Mouse (Mus musculus): Measurements from ENCODE around the gene Gm20777. TPM values are rescaled to one million over a fixed set of nuclear protein-coding genes. Genes with fewer than 3 reads are reported as not detected.
"Not testable (repeated sequence)": the region's sequence is repeated elsewhere in the genome, so short reads cannot be mapped to it uniquely, and the experiment has no call there.

Gene Gm20777
- polyA plus RNA-seq (2015; fragmentation: Nextera tagmentation; extraction: Ambion mirVana): not detected in 2 replicates

GRCm38 (mm10) chrY:10752350-10752749 lies at the start of gene Gm20777:
Gene Gm20777 (minus strand): TSS chrY:10752450.
- H3K9me3 ChIP-seq; H3K27ac ChIP-seq; H3K4me3 ChIP-seq; ATAC-seq (ENCODE audit: insufficient number of reproducible peaks, insufficient read depth, low FRiP score, low TSS enrichment, low read depth); H3K4me2 ChIP-seq; H3K9ac ChIP-seq; H3K27me3 ChIP-seq; H3K4me1 ChIP-seq; H3K36me3 ChIP-seq: not testable (repeated sequence)

GRCm38 (mm10) chrY:10709551-10709950 lies 42.7 kb downstream of the Gm20777 start:
- H3K4me2 ChIP-seq, H3K4me3 ChIP-seq: not testable (repeated sequence)
- WGBS: no CpG with 5 or more reads among the region's 5 CpGs

GRCm38 (mm10) chrY:10708761-10709160 lies 43.5 kb downstream of the Gm20777 start:
- ATAC-seq (ENCODE audit: insufficient number of reproducible peaks, insufficient read depth, low FRiP score, low TSS enrichment, low read depth); H3K4me3 ChIP-seq; H3K27me3 ChIP-seq; H3K27ac ChIP-seq; H3K36me3 ChIP-seq; H3K4me2 ChIP-seq; H3K4me1 ChIP-seq; H3K9me3 ChIP-seq; H3K9ac ChIP-seq: not testable (repeated sequence)
- 94% methylated on average over 30 of the region's 30 CpGs for WGBS

More at GRCm38 (mm10) chrY:10709551-10709950, 42.7 kb downstream of the Gm20777 start:
- not testable (repeated sequence) for H3K36me3 ChIP-seq; ATAC-seq (ENCODE audit: insufficient number of reproducible peaks, insufficient read depth, low FRiP score, low TSS enrichment, low read depth); H3K27me3 ChIP-seq; H3K27ac ChIP-seq; H3K9ac ChIP-seq; H3K9me3 ChIP-seq; H3K4me1 ChIP-seq

GRCm38 (mm10) chrY:10708226-10708625 lies 44.0 kb downstream of the Gm20777 start:
- not testable (repeated sequence) for H3K27me3 ChIP-seq; H3K36me3 ChIP-seq; H3K4me1 ChIP-seq; H3K4me2 ChIP-seq; H3K4me3 ChIP-seq; H3K9me3 ChIP-seq; H3K27ac ChIP-seq; H3K9ac ChIP-seq; ATAC-seq (ENCODE audit: insufficient number of reproducible peaks, insufficient read depth, low FRiP score, low TSS enrichment, low read depth)
- 90% methylated on average over 14 of the region's 16 CpGs for WGBS

- not testable (repeated sequence) for H3K9me3 ChIP-seq; H3K9ac ChIP-seq; H3K36me3 ChIP-seq; H3K27ac ChIP-seq; H3K4me2 ChIP-seq; H3K4me1 ChIP-seq; ATAC-seq (ENCODE audit: insufficient number of reproducible peaks, insufficient read depth, low FRiP score, low TSS enrichment, low read depth); H3K4me3 ChIP-seq; H3K27me3 ChIP-seq
- 90% methylated on average over 7 of the region's 7 CpGs for WGBS
Measured at GRCm38 (mm10) chrY:10706686-10707085, 45.6 kb downstream of the Gm20777 start.

Other genes starting within 250 kb of the Gm20777 start
- not detected in 2 replicates for gene Gm20737, start 216.4 kb downstream of the Gm20777 start, polyA plus RNA-seq (2015; fragmentation: Nextera tagmentation; extraction: Ambion mirVana)
- not detected in 2 replicates for gene Gm21775, start 199.0 kb downstream of the Gm20777 start, polyA plus RNA-seq (2015; fragmentation: Nextera tagmentation; extraction: Ambion mirVana)
- gene Gm21900, start 136.1 kb downstream of the Gm20777 start, polyA plus RNA-seq (2015; fragmentation: Nextera tagmentation; extraction: Ambion mirVana): not detected in 2 replicates

All from embryonic facial prominence, embryonic 13.5 days (tissue).